Mouse (Mus musculus) spleen, adult 2 months (tissue): ENCODE data around the gene Dhx32.

Experiments
- CTCF ChIP-seq: fragments of 200-500 bp; IDR thresholded peaks from 2 replicates; pipeline ENCODE4 v1.5.1; 2011; ENCODE audit warnings: mild to moderate bottlenecking, inconsistent platforms; ENCODE audit not compliant: insufficient read depth, insufficient read length, insufficient replicate concordance; ENCODE audit errors: extremely low read depth
- POLR2A ChIP-seq: fragments of 200-500 bp; IDR thresholded peaks from 2 replicates; pipeline ENCODE4 v1.6.1; 2011; ENCODE audit warnings: low read depth, low read length, inconsistent platforms

- TF ChIP-seq CTCF (no peak), POLR2A (no peak)
These were observed 22.7 kb downstream of the Dhx32 start for GRCm38 (mm10) chr7:133759611-133760353.
